Mouse (Mus musculus) limb, embryonic 14.5 days (tissue): ENCODE measurements around the gene Fzd9. TPM values are rescaled to one million over a fixed set of nuclear protein-coding genes. Genes with fewer than 3 reads are reported as not detected.
"Not testable (repeated sequence)": the region's sequence is repeated elsewhere in the genome, so short reads cannot be mapped to it uniquely, and the experiment has no call there.

Experiments
- ATAC-seq: fragments of 200-750 bp; cut with Nextera tagmentation; 2 replicates; pipeline ENCODE4 v1.8.0; 2017; ENCODE audit warnings: low read depth, moderate number of reproducible peaks, moderate TSS enrichment; ENCODE audit not compliant: low FRiP score
- DNase-seq: peaks from one replicate; pipeline ENCODE4 v3.0.0-alpha.2; 2015; ENCODE audit warnings: low spot score
- H3K27ac ChIP-seq: fragments of 300-500 bp; sonication (generic); replicated peaks from 2 replicates; pipeline ENCODE4 v1.5.1; 2014; ENCODE audit warnings: low read depth, mild to moderate bottlenecking, low read length, moderate library complexity, mixed read lengths
- H3K27me3 ChIP-seq: fragments of 300-500 bp; sonication (generic); 2 replicates; pipeline ENCODE4 v1.6.1; 2014; ENCODE audit warnings: low read length, mixed read lengths; ENCODE audit not compliant: control insufficient read depth, insufficient read depth
- H3K36me3 ChIP-seq: fragments of 300-500 bp; sonication (generic); 2 replicates; pipeline ENCODE4 v1.6.1; 2014; ENCODE audit warnings: mild to moderate bottlenecking, low read length, moderate library complexity, mixed read lengths; ENCODE audit not compliant: control insufficient read depth, insufficient read depth
- H3K4me1 ChIP-seq: fragments of 300-500 bp; sonication (generic); 2 replicates; pipeline ENCODE4 v1.6.1; 2014; ENCODE audit warnings: antibody characterized with exemption, low read length, mixed read lengths; ENCODE audit not compliant: control insufficient read depth, insufficient read depth
- H3K4me2 ChIP-seq: fragments of 300-500 bp; sonication (generic); replicated peaks from 2 replicates; pipeline ENCODE4 v1.6.1; 2014; ENCODE audit warnings: low read depth, mild to moderate bottlenecking, low read length, moderate library complexity; ENCODE audit not compliant: severe bottlenecking
- H3K4me3 ChIP-seq: fragments of 300-500 bp; sonication (generic); replicated peaks from 2 replicates; pipeline ENCODE4 v1.5.1; 2014; ENCODE audit warnings: low read length
- H3K9ac ChIP-seq: fragments of 300-500 bp; sonication (generic); 2 replicates; pipeline ENCODE4 v1.6.1; 2014; ENCODE audit warnings: mild to moderate bottlenecking, low read depth, low read length, moderate library complexity; ENCODE audit not compliant: severe bottlenecking
- H3K9me3 ChIP-seq: fragments of 300-500 bp; sonication (generic); 2 replicates; pipeline ENCODE4 v1.6.1; 2016; ENCODE audit warnings: low read length; ENCODE audit not compliant: control insufficient read depth
- POLR2A ChIP-seq: fragments of 200-500 bp; IDR thresholded peaks from 2 replicates; pipeline ENCODE4 v1.8.0; 2012; ENCODE audit warnings: inconsistent platforms, mild to moderate bottlenecking, moderate library complexity, borderline replicate concordance; ENCODE audit not compliant: insufficient read depth, insufficient read length; ENCODE audit errors: extremely low read depth
- WGBS: fragments of 180-500 bp; shearing (Covaris S2); extraction: QIAGEN DNeasy Blood & Tissue Kit; methylation state at CpG from one replicate; pipeline ENCODE4 v1.1.7; 2014; 5-methylcytosine and 5-hydroxymethylcytosine counted together
- polyA plus RNA-seq, 2 experiments: library from polyadenylated mRNA; depleted of rRNA in 1 of 2; stranded (reverse) in 1 of 2; unstranded in 1 of 2; fragments of >200 nt; fragmentation: Nextera tagmentation in 1 of 2; extraction: Ambion mirVana in 1 of 2; gene quantifications; 2 replicates each; pipeline versions ENCODE4 v1.2.1 to v1.2.3; 2012 to 2014

Fzd9 gene
- polyA plus RNA-seq, 2 experiments, result 23.1 to 31.2 TPM

DNA sequence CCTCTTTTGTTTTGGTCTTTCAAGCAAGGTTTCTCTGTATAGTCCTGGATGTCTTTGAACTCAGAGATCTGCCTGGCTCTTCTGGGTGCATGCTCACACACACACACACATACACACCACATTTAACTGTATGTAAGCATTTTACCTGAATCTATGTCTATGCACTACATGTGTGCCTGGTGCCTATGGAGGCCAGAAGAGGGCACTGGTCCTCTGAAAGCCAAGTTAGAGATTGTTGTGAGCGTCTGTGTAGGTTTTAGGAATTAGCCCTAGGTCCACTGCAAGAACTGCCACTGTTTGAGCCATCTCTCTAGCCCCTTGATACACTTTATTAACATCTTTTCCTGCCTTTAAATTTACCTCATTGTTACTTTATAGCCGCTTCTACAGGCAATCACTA, 12.2 kb downstream of the Fzd9 start:
- Histone ChIP-seq H3K4me2 (no peak overlapping the region), H3K27ac (no peak overlapping the region), H3K9me3 (no peaks in the 10 kb centered on the region), H3K27me3 (no peaks in the 10 kb centered on the region), H3K4me3 (no peak overlapping the region), H3K36me3 (peaks cover 99% of the 10 kb centered on the region), H3K9ac (no peak overlapping the region), H3K4me1 (no peaks in the 10 kb centered on the region)
- WGBS, result 83% methylated on average over 2 of the region's 2 CpGs
- no peak for TF ChIP-seq POLR2A
- no peak for ATAC-seq
- no peak for DNase-seq

DNA sequence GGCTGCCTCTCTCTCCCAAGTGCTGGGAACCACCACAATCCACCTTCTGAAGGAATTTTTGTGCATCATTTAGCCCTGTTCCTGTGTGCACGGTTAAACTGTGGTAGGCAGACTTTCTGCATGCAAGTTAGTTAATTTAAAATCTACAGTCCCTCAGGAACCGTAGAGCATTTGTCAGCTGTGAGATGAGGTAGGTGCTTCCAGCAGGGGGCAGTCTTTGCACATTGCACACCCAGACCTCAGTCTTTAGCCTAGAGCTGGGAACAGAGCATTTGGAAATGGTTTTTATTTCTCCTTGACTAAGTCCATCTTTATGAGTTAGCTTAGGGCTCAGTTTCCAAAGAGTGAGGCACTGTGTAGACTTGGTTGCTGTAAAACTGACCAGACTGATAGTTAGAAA, 14.5 kb downstream of the Fzd9 start:
- H3K9me3 ChIP-seq, result no peaks in the 10 kb centered on the region
- DNase-seq (peak; percentile 69), ATAC-seq (no peak)
- no peaks in the 10 kb centered on the region for H3K4me1 ChIP-seq
- no peak for TF ChIP-seq POLR2A
- WGBS, result 46% methylated on average over 2 of the region's 2 CpGs
- no peaks in the 10 kb centered on the region for H3K27me3 ChIP-seq
- H3K4me3 ChIP-seq, result no peak overlapping the region
- H3K27ac ChIP-seq, result no peak overlapping the region
- peaks cover 99% of the 10 kb centered on the region for H3K36me3 ChIP-seq
- no peak overlapping the region for H3K4me2 ChIP-seq
- no peak overlapping the region for H3K9ac ChIP-seq

DNA sequence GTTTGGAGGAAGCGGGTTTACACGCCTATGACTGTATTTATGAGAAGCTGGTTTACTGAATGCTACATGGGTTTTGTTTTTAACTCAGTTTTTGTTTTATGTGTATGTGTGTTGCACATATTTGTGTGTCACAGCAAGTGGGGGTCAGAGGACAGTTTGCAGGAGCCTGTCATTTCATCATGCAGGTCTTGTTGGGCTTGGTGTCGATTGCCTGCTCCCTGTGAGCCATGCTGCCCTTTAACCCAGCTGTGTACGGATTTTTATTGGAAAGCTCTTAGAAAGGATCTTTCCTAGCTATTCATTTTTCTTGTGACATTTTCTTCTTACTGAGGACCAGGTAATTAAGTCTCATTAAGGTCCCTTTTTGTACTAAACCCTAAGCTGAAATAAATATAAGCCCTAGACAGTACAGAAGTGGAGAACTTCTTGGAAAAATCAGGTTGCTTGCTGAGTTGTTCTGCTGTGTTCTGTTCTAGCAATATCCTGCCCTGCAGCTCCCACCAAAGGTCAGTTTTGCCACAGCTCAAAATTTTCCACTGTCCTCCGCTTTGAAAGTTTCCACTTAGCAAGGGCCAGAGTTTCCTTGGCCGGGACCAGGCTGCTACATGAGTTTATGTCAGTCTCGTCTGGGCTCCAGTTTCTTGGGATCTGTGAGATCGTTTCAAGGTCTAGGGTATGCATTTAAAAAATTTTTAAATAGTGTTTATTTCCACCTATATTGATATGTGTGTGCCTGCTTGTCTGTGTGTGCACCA, 17.7 kb downstream of the Fzd9 start:
- 82% methylated on average over 8 of the region's 8 CpGs for WGBS
- H3K27ac ChIP-seq, result 0 out of 2 replicates have a peak overlapping the region, but pooled peaks have one; percentile 5
- no peak for TF ChIP-seq POLR2A
- H3K27me3 ChIP-seq, result no peaks in the 10 kb centered on the region
- no peaks in the 10 kb centered on the region for H3K9me3 ChIP-seq
- H3K4me3 ChIP-seq, result no peak overlapping the region
- DNase-seq (no peak), ATAC-seq (no peak)
- H3K9ac ChIP-seq, result no peak overlapping the region
- no peaks in the 10 kb centered on the region for H3K4me1 ChIP-seq
- H3K4me2 ChIP-seq, result no peak overlapping the region
- peaks cover 96% of the 10 kb centered on the region for H3K36me3 ChIP-seq

DNA sequence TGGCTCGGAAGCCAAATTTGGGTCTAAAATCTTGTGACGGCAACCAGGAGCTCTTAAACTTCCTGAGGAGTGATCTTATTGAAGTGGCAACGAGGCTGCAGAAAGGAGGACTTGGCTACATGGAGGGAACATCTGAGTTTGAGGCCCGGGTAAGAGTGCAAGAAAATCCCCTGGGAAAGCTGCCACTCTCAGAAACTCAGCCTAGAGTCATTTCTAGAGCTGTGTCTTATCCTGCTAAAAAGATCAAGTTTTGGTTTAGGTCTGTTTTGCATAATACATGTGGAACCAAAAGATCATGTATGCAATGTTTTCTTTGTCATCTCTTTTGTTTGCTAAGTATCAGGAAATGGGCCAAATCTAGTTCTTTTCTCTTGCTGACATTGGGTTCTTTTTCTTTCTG, 20.8 kb downstream of the Fzd9 start:
- Histone ChIP-seq H3K4me1 (no peaks in the 10 kb centered on the region), H3K4me2 (no peak overlapping the region)

DNA sequence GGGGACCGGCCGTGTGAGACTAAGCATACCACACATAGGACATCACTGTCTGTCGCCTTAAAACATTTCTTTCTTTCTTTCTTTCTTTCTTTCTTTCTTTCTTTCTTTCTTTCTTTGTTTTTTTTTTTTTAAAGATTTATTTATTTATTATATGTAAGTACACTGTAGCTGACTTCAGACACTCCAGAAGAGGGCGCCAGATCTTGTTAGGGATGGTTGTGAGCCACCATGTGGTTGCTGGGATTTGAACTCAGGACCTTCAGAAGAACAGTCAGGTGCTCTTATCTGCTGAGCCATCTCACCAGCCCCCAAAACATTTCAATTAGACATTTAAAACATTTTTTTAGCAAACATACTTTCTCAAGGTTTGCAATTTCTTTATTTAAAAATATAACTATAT, 25.2 kb downstream of the Fzd9 start:
- WGBS, result 96% methylated on average over 4 of the region's 4 CpGs
- not testable (repeated sequence) for H3K4me3 ChIP-seq, DNase-seq, ATAC-seq, H3K9ac ChIP-seq, H3K9me3 ChIP-seq, H3K4me1 ChIP-seq, H3K27me3 ChIP-seq, H3K4me2 ChIP-seq, H3K27ac ChIP-seq
- peaks cover 87% of the 10 kb centered on the region for H3K36me3 ChIP-seq

More for the DNA sequence above, 20.8 kb downstream of the Fzd9 start:
- Histone ChIP-seq H3K4me3 (no peak overlapping the region), H3K9ac (no peak overlapping the region), H3K27ac (no peak overlapping the region), H3K9me3 (no peaks in the 10 kb centered on the region), H3K27me3 (no peaks in the 10 kb centered on the region), H3K36me3 (peaks cover 90% of the 10 kb centered on the region)
- ATAC-seq (no peak), DNase-seq (no peak)
- TF ChIP-seq POLR2A, result no peak
- WGBS, result 91% methylated on average over 4 of the region's 4 CpGs
